Mouse (Mus musculus): ENCODE results near the gene Chid1. TPM values are rescaled to one million over a fixed set of nuclear protein-coding genes. Genes with fewer than 3 reads are reported as not detected.
A peak's percentile ranks its signal among the peaks of the same experiment; 100 is the strongest.
"Not testable (repeated sequence)": the region's sequence is repeated elsewhere in the genome, so short reads cannot be mapped to it uniquely, and the experiment has no call there.

Chid1 gene
- polyA plus RNA-seq, 1 experiment from 2014 or later = 47.3 TPM

- H3K9me3 ChIP-seq (replicated peaks) = no peaks in the 10 kb centered on the region
- ATAC-seq (ENCODE audit: insufficient number of reproducible peaks, low FRiP score, low TSS enrichment, low read depth) = peak; percentile 91
- no peaks in the 10 kb centered on the region for H3K27me3 ChIP-seq
- H3K4me1 ChIP-seq = peaks cover 34% of the 10 kb centered on the region
- H3K27ac ChIP-seq (replicated peaks) = peak within 1 kb of the TSS; percentile 94
- peaks cover 38% of the 10 kb centered on the region for H3K36me3 ChIP-seq
- H3K4me2 ChIP-seq (replicated peaks) = peak within 1 kb of the TSS; percentile 59
- peak within 1 kb of the TSS; percentile 97 for H3K9ac ChIP-seq
- peak within 1 kb of the TSS; percentile 91 for H3K4me3 ChIP-seq (replicated peaks)
- WGBS = under 1% methylated on average over 63 of the region's 63 CpGs
Observed at GRCm38 (mm10) chr7:141447110-141447991, 92.3 kb downstream of the Chid1 start, which contains the start of gene Rplp2. Gene Rplp2 (plus strand): TSS chr7:141447370.

- not testable (repeated sequence) for H3K4me3 ChIP-seq (replicated peaks); H3K9me3 ChIP-seq (replicated peaks); H3K27ac ChIP-seq (replicated peaks); ATAC-seq (ENCODE audit: insufficient number of reproducible peaks, low FRiP score, low TSS enrichment, low read depth); H3K4me2 ChIP-seq (replicated peaks); H3K9ac ChIP-seq; H3K27me3 ChIP-seq
- Histone ChIP-seq H3K36me3 (peaks cover 31% of the 10 kb centered on the region), H3K4me1 (peaks cover 42% of the 10 kb centered on the region)
- 79% methylated on average over 3 of the region's 3 CpGs for WGBS
Observed at GRCm38 (mm10) chr7:141446374-141446773, 93.3 kb downstream of the Chid1 start.

- peak within 1 kb of the TSS; percentile 52 for H3K4me3 ChIP-seq (replicated peaks)
- H3K27ac ChIP-seq (replicated peaks) = peak within 1 kb of the TSS; percentile 58
- peaks cover 49% of the 10 kb centered on the region for H3K4me1 ChIP-seq
- H3K36me3 ChIP-seq = peaks cover 26% of the 10 kb centered on the region
- H3K9me3 ChIP-seq (replicated peaks) = no peaks in the 10 kb centered on the region
- WGBS = under 1% methylated on average over 25 of the region's 25 CpGs
- H3K27me3 ChIP-seq = no peaks in the 10 kb centered on the region
- ATAC-seq (ENCODE audit: insufficient number of reproducible peaks, low FRiP score, low TSS enrichment, low read depth) = 0 out of 2 replicates have a peak, but pooled peaks have one; percentile 63
- H3K4me2 ChIP-seq (replicated peaks) = peak within 1 kb of the TSS; percentile 84
- peak within 1 kb of the TSS; percentile 51 for H3K9ac ChIP-seq
Observed at GRCm38 (mm10) chr7:141443828-141444237, 95.8 kb downstream of the Chid1 start, which contains the start of gene Pidd1. Gene Pidd1 (minus strand): TSS chr7:141444025.

Other genes with a start within 250 kb of the Chid1 start
- 0.76 and 1.1 TPM in 2 replicates for gene Drd4, start 247.9 kb downstream of the Chid1 start, polyA plus RNA-seq (2015; fragmentation: Nextera tagmentation; extraction: Ambion mirVana)
- gene Deaf1, start 212.2 kb downstream of the Chid1 start, polyA plus RNA-seq (2015; fragmentation: Nextera tagmentation; extraction: Ambion mirVana) = 73.5 and 82.0 TPM in 2 replicates
- 42.2 and 47.4 TPM in 2 replicates for gene Tmem80, start 212.1 kb downstream of the Chid1 start, polyA plus RNA-seq (2015; fragmentation: Nextera tagmentation; extraction: Ambion mirVana)
- gene Eps8l2, start 201.0 kb downstream of the Chid1 start, polyA plus RNA-seq (2015; fragmentation: Nextera tagmentation; extraction: Ambion mirVana) = 36.1 and 40.5 TPM in 2 replicates
- gene Taldo1, start 147.7 kb downstream of the Chid1 start, polyA plus RNA-seq (2015; fragmentation: Nextera tagmentation; extraction: Ambion mirVana) = 278 and 280 TPM in 2 replicates
- 63.8 and 67.6 TPM in 2 replicates for gene Gatd1, start 125.7 kb downstream of the Chid1 start, polyA plus RNA-seq (2015; fragmentation: Nextera tagmentation; extraction: Ambion mirVana)
- 3.1 and 5.3 TPM in 2 replicates for gene Cend1, start 110.4 kb downstream of the Chid1 start, polyA plus RNA-seq (2015; fragmentation: Nextera tagmentation; extraction: Ambion mirVana)
- 29.3 and 30.9 TPM in 2 replicates for gene Slc25a22, start 102.0 kb downstream of the Chid1 start, polyA plus RNA-seq (2015; fragmentation: Nextera tagmentation; extraction: Ambion mirVana)
- 13.5 and 14.7 TPM in 2 replicates for gene Pidd1, start 95.8 kb downstream of the Chid1 start, polyA plus RNA-seq (2015; fragmentation: Nextera tagmentation; extraction: Ambion mirVana)
- 1,341 and 1,344 TPM in 2 replicates for gene Rplp2, start 92.5 kb downstream of the Chid1 start, polyA plus RNA-seq (2015; fragmentation: Nextera tagmentation; extraction: Ambion mirVana)
- gene Pnpla2, start 84.7 kb downstream of the Chid1 start, polyA plus RNA-seq (2015; fragmentation: Nextera tagmentation; extraction: Ambion mirVana) = 22.2 and 27.9 TPM in 2 replicates
- gene Cracr2b, start 78.8 kb downstream of the Chid1 start, polyA plus RNA-seq (2015; fragmentation: Nextera tagmentation; extraction: Ambion mirVana) = 21.6 and 26.9 TPM in 2 replicates
- 23.9 and 26.5 TPM in 2 replicates for gene Cd151, start 72.5 kb downstream of the Chid1 start, polyA plus RNA-seq (2015; fragmentation: Nextera tagmentation; extraction: Ambion mirVana)
- gene Polr2l, start 64.7 kb downstream of the Chid1 start, polyA plus RNA-seq (2015; fragmentation: Nextera tagmentation; extraction: Ambion mirVana) = 63.9 and 66.4 TPM in 2 replicates
- 60.8 and 67.9 TPM in 2 replicates for gene Tspan4, start 64.6 kb downstream of the Chid1 start, polyA plus RNA-seq (2015; fragmentation: Nextera tagmentation; extraction: Ambion mirVana)
- gene Ap2a2, start 22.3 kb upstream of the Chid1 start, polyA plus RNA-seq (2015; fragmentation: Nextera tagmentation; extraction: Ambion mirVana) = 77.0 and 81.9 TPM in 2 replicates
- 0.21 and 0.22 TPM in 2 replicates for gene Muc6, start 115.5 kb upstream of the Chid1 start, polyA plus RNA-seq (2015; fragmentation: Nextera tagmentation; extraction: Ambion mirVana)
- 1.3 and 2.0 TPM in 2 replicates for gene Muc2, start 150.5 kb upstream of the Chid1 start, polyA plus RNA-seq (2015; fragmentation: Nextera tagmentation; extraction: Ambion mirVana)
- 0.01 and 0.03 TPM in 2 replicates for gene Muc5ac, start 249.1 kb upstream of the Chid1 start, polyA plus RNA-seq (2015; fragmentation: Nextera tagmentation; extraction: Ambion mirVana)

All from embryonic facial prominence, embryonic 15.5 days (tissue).